Mouse (Mus musculus) heart, postnatal 10 days (tissue): ENCODE data around the gene Olfr102. TPM values are rescaled to one million over a fixed set of nuclear protein-coding genes. Genes with fewer than 3 reads are reported as not detected.

Experiments used
- DNase-seq, 2 experiments: peaks; one replicate each; pipeline ENCODE4 v3.0.0; 2021
- intact Hi-C: fragments of 180-260 bp; cut with DNase I; formaldehyde crosslinking; loops from one replicate; pipeline ENCODE4 v1.15.1; 2025
- total RNA-seq, 2 experiments: library from RNA; stranded (reverse); gene quantifications; 2 replicates each; pipeline ENCODE4 v1.2.3; 2021

Gene Olfr102
- total RNA-seq, result not detected

DNA sequence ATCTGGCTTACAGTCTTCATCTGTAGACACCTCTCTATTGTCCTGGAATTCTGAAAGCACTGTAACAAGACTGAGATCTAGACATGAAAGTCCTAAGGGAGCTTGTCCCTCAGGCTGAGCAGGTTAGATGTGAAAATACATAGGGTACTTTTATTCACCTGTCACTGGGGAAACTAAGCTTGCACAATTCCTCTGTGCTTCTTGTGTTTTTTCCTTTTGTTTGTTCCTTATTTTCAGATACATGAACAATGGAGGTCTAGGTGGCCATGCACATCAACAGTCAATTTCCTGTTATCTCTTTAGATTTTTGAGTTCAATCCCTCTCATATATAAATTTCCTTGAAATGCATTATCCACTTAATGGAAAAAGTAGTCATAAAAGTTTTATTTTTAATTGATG is at the start of gene Olfr102:
TSS of gene Olfr102 (minus strand) at position 101 of the 400 bp plus-strand sequence.
- intact Hi-C loops, result no loop called here
- no peak for DNase-seq

DNA sequence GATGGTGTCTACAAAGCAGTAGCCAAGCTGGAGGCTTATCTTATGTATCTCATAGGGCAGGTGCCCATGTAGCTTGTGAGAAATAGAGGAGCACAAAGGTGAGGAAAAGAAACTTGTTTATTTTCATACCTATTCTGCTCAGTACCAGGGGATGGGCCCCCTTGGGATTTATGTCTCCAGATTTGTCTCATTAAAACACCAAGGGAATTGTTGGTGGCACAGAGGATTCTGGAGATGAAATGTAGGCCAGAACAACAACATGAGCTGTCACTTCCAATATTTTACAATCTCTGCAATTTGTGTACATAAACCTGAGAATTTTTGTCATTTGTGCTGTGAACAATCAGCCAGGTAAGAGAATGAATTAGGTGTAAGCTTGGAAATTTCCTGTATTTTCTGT is 42.4 kb upstream of the Olfr102 start, which contains the start of gene Olfr104-ps:
TSS of gene Olfr104-ps (plus strand) at position 301 of the 400 bp plus-strand sequence.
- DNase-seq, result no peak
- intact Hi-C loops, result no loop called here

DNA sequence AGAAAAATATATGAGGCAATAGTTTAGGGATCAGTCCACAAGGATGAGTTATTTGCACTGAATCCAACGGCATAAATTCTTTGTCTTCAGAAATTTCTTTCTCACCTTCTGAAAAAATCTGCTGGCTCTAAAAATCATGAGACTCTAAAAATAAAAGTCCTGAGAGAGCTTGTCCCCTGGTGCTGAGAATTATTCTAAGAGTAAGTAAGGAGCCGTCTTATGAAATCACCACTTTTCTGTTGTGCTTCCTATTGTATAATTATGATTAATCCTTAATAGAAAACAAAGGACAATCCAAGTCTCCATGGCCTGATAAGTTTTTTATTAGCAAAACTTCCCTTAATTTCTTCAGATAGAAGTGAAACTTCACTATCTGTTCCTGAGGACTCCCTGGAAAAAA is 22.7 kb upstream of the Olfr102 start, which contains the start of gene Olfr103:
TSS of gene Olfr103 (minus strand) at position 101 of the 400 bp plus-strand sequence.
- no peak for DNase-seq
- intact Hi-C loops, result no loop called here

DNA sequence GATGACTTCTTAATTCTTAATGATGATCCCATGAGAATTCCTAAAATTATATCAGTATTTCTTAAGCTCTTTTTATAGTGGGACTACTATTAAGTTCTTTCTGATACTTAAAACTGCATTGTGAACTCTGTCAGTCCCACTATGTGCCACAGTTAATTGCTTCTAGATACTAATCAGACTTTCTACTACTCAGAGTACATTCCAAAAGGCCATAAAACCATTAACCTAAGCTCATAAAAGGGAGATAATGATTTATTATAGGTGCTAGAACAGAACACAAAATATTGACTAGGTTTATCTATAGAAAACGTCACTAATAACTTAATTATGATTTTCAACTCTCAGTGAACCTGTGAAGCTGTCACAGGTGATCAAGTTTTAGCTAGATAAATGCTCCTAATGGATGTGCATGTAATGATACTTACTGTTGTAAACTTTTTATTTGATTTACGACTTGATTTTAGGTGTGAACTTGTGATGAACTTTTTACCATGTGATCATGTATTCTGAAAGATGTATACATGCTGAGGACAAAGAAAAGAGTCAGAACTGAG is 6.6 kb downstream of the Olfr102 start:
- DNase-seq, result no peak
- intact Hi-C loops, result no loop called here

DNA sequence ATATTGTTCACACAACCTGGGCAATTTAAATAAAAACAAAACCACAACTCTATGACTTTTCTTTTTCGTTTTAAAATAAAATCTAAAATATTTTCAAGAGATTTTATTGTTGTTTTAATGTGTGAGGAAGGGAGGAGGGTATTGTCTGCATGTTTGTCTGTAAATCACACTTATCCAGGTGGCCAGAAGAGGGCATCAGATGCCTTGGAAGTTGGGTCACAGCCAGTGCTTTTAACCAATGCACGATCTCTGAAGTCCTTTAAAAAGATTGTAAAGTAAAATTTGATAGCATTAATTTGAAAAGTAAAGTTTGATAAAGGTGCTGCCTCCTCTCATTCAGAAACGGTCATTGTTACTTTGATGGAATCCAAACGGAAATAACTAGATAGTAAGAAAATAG is 8.4 kb downstream of the Olfr102 start:
- intact Hi-C loops, result no loop called here
- no peak for DNase-seq

DNA sequence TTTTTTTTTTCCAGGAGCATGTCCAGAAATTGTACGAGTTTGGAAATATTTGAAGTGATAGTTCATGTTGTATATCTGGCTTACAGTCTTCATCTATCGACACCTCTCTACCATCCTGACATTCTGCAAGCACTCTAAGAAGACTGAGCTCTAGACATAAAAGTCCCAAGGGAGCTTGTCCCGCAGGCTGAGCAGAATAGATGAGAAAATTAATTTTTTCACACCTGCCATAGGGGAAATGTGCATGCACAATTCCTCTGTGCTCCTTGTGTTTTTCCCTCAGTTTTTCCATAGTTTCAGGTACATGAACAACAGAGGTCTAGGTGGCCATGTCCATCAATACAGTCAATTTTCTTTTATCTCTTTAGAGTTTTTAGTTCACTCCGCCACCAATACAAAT is 12.6 kb downstream of the Olfr102 start, which contains the start of gene Olfr101:
TSS of gene Olfr101 (minus strand) at position 101 of the 400 bp plus-strand sequence.
- intact Hi-C loops, result no loop called here
- DNase-seq, result no peak

DNA sequence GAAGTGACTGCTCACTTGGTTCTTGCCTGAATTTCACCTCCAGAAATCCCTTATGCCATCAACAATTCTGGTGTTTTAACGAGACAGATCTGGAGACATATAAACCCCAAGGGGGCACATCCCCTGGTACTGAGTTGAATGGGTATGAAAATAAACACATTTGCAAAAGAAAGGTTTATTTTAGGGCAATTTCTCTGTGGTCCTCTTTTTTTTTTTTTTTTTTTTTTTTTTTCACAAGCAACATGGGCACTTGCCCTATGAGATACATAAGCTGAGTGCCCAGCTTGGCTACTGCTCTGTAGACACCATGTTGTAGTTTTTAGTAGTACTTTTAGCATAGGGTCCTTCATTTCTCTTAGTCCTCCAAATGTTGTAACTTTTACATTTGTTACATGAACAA is 33.5 kb downstream of the Olfr102 start, which contains the start of gene Olfr99:
TSS of gene Olfr99 (minus strand) at position 101 of the 400 bp plus-strand sequence.
- DNase-seq, result no peak
- intact Hi-C loops, result no loop called here

DNA sequence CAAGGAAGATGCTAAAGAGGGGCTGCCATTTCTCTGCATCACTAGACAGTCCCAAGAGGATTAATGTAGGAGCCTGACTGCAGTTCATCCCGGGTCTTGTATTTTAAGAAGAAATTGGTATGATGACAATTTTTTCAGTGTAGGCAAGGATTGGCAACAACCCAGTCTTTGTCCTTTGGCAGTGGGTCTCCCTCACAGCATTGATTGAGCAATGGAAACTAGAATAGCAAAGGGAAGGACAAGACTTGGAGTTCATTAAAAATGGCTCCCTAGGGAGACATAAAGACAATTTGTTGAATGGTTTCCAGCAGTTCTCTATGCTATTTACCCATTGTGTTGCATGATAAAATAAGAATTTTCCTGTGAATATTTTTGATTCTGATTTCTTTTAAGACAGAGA is 36.5 kb downstream of the Olfr102 start:
- intact Hi-C loops, result no loop called here
- no peak for DNase-seq

DNA sequence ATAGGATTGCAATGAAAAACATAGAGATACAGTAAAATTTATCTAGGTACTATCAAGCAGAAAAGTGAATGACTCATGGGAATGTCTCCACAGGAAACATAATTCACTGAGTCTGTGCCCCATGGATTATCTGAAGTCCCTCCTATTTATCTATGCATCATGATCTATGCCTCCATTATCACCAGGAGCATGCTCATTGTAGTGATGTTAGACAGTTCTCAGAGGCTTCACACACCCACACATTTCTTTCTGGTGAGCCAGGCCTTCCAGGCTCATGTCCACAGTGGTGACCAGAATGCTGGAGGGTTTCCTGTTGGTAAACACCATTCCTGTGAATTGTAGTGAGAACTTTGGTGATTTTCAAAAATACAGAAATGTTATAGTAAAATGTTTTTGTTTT is 40.3 kb downstream of the Olfr102 start:
- DNase-seq, result no peak
- intact Hi-C loops, result no loop called here

DNA sequence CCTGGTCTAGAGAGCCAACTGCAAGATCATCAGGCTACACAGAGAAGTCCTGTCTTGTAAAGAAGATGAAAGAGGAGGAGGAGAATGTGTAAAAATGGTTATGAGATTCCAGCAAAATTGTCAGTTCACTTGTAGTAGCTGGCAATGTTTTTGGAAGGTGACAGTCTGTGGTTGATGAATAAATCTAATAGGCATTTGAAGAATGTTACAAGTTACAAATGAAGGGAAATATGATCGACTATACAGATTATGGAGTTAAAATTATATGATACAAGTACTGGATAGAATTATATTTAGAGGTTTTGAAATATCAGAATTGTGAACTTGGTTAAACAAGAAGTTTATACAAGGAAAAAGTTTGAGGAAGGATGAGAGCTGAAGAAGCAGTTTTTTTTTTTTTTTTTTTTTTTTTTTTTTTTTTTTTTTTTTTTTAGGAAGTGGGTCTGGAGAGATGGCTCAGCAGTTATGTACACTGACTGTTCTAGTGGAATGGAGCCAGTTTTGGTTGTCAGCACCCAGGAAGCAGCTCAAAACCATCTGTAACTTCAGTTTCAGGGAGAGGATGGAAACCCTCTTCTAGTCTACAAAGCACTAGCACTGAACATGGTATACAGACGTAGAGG is 41.1 kb downstream of the Olfr102 start:
- intact Hi-C loops, result no loop called here

DNA sequence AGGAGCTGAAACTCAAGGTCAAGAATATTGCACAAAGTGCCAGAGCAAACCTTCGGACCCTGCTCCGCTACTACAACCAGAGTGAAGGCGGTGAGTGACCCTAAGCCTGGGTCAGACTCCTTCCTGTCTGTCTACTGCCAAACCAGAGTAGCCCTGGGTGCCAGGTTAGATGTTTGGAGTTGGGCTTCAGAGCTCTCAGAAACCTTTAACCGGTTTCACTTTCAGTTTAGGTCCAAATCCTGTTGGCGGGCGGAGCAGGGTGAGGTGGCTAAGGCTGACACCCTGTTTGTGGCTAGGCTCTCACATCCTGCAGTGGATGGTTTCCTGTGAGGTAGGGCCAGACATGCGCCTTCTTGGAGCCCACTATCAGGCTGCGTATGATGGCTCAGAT is 46.2 kb downstream of the Olfr102 start:
- peak; percentile 38 to 55 for DNase-seq
- intact Hi-C loops, result no loop called here

More for the DNA sequence above, 41.1 kb downstream of the Olfr102 start:
- no peak for DNase-seq

DNA sequence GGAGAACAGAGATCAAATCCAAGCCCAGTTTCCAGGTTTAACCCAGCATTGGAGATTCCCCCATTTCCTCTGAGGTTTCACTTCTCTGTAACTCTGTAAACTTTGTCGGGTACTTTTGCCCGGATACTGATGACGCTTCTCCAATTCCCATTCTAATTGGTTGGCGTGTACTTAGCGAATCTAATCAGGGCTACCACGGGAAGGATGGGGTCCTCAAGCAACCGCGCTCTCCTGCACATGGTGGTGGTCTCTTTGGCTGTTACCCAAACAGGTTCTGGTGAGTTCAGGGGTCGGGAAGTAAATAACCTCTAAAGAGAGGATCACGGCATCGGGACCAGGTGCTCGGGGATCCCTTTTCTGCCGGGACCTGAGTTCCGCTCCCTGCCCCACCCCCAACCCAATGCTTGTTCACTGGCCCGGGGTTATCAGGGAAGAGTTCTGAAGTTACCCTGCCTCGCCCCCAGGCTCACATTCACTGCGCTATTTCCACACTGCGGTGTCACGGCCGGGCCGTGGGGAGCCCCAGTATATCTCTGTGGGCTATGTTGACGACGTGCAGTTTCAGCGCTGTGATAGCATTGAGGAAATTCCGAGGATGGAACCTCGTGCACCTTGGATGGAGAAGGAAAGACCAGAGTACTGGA is 46.7 kb downstream of the Olfr102 start, which contains the start of gene H2-M3:
TSS of gene H2-M3 (plus strand) at position 163 of the 644 bp plus-strand sequence.
- intact Hi-C loops, result no loop called here
- DNase-seq, result peak; percentile 92 to 95

DNA sequence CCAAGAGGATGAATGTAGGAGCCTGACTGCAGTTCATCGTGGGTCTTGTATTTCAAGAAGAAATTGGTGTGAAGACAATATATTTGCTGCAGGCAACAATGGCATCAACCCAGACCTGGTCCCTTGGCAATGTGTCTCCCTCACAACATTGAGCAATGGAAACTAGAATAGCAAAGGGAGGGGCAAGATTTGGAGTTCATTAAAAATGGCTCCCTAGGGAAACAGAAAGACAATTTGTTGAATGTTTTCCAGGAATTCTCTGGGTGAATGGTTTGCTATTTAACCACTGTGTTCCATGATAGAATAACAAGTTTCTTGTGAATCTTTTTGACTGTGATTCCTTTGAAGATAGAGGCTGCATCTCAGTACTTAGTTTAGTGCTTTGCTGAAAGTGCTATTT is 53.2 kb downstream of the Olfr102 start, which contains the start of gene Olfr98:
TSS of gene Olfr98 (minus strand) at position 124 of the 400 bp plus-strand sequence.
- DNase-seq, result no peak
- intact Hi-C loops, result no loop called here

Other genes starting within 250 kb of the Olfr102 start
- not detected for gene Olfr90, start 228.6 kb downstream of the Olfr102 start, total RNA-seq
- not detected for gene Olfr91, start 218.8 kb downstream of the Olfr102 start, total RNA-seq
- not detected for gene Olfr92, start 197.0 kb downstream of the Olfr102 start, total RNA-seq
- gene Olfr93, start 155.6 kb downstream of the Olfr102 start, total RNA-seq, result not detected
- gene Ubd, start 123.2 kb downstream of the Olfr102 start, total RNA-seq, result not detected
- gene Olfr94, start 116.1 kb downstream of the Olfr102 start, total RNA-seq, result not detected
- not detected for gene Olfr95, start 103.9 kb downstream of the Olfr102 start, total RNA-seq
- not detected for gene Olfr96, start 96.9 kb downstream of the Olfr102 start, total RNA-seq
- not detected for gene Olfr97, start 79.7 kb downstream of the Olfr102 start, total RNA-seq
- not detected for gene Olfr98, start 53.3 kb downstream of the Olfr102 start, total RNA-seq
- 1 to 10 TPM; 3.2 to 4.0 TPM for gene H2-M3, start 46.8 kb downstream of the Olfr102 start, total RNA-seq
- not detected for gene Olfr99, start 33.6 kb downstream of the Olfr102 start, total RNA-seq
- gene Olfr101, start 12.7 kb downstream of the Olfr102 start, total RNA-seq, result not detected
- gene Olfr103, start 22.6 kb upstream of the Olfr102 start, total RNA-seq, result not detected
- gene Olfr104-ps, start 42.5 kb upstream of the Olfr102 start, total RNA-seq, result not detected
- gene Olfr105-ps, start 62.0 kb upstream of the Olfr102 start, total RNA-seq, result not detected
- not detected for gene Olfr106-ps, start 73.3 kb upstream of the Olfr102 start, total RNA-seq
- not detected for gene Olfr107, start 82.2 kb upstream of the Olfr102 start, total RNA-seq
- not detected for gene Olfr108, start 128.4 kb upstream of the Olfr102 start, total RNA-seq
- gene Olfr109, start 141.9 kb upstream of the Olfr102 start, total RNA-seq, result not detected
- gene H2-M2, start 166.5 kb upstream of the Olfr102 start, total RNA-seq, result not detected
- not detected for gene Olfr110, start 175.4 kb upstream of the Olfr102 start, total RNA-seq
- not detected for gene Olfr111, start 191.0 kb upstream of the Olfr102 start, total RNA-seq